Mouse (Mus musculus) hindbrain, embryonic 14.5 days (tissue): ENCODE measurements around the gene Bbs4. TPM values are rescaled to one million over a fixed set of nuclear protein-coding genes. Genes with fewer than 3 reads are reported as not detected.

Source experiments
- ATAC-seq: fragments of 200-750 bp; cut with Nextera tagmentation; 2 replicates; pipeline ENCODE4 v1.8.0; 2017; ENCODE audit warnings: moderate number of reproducible peaks, mild to moderate bottlenecking, moderate TSS enrichment, moderate library complexity; ENCODE audit not compliant: low FRiP score
- DNase-seq: peaks from one replicate; pipeline ENCODE4 v3.0.0-alpha.2; 2015; ENCODE audit warnings: low spot score
- H3K27ac ChIP-seq: fragments of 300-500 bp; sonication (generic); 2 replicates; pipeline ENCODE4 v1.5.1; 2014; ENCODE audit warnings: mild to moderate bottlenecking, moderate library complexity
- H3K27me3 ChIP-seq: fragments of 300-500 bp; sonication (generic); 2 replicates; pipeline ENCODE4 v1.6.1; 2014; ENCODE audit warnings: mild to moderate bottlenecking, low read length, mixed read lengths; ENCODE audit not compliant: control insufficient read depth, insufficient read depth
- H3K36me3 ChIP-seq: fragments of 300-500 bp; sonication (generic); replicated peaks from 2 replicates; pipeline ENCODE4 v1.6.1; 2014; ENCODE audit not compliant: control insufficient read depth, insufficient read depth
- H3K4me1 ChIP-seq: fragments of 300-500 bp; sonication (generic); replicated peaks from 2 replicates; pipeline ENCODE4 v1.6.1; 2014; ENCODE audit warnings: antibody characterized with exemption, low read length, mixed read lengths; ENCODE audit not compliant: control insufficient read depth, insufficient read depth
- H3K4me2 ChIP-seq: fragments of 300-500 bp; sonication (generic); replicated peaks from 2 replicates; pipeline ENCODE4 v1.6.1; 2014; ENCODE audit warnings: mild to moderate bottlenecking, moderate library complexity
- H3K4me3 ChIP-seq: fragments of 300-500 bp; sonication (generic); replicated peaks from 2 replicates; pipeline ENCODE4 v1.5.1; 2014; ENCODE audit warnings: mild to moderate bottlenecking, low read length
- H3K9ac ChIP-seq: fragments of 300-500 bp; sonication (generic); 2 replicates; pipeline ENCODE4 v1.6.1; 2014
- H3K9me3 ChIP-seq: fragments of 300-500 bp; sonication (generic); 2 replicates; pipeline ENCODE4 v1.6.1; 2016; ENCODE audit warnings: low read length; ENCODE audit not compliant: control insufficient read depth
- WGBS: fragments of 180-500 bp; shearing (Covaris S2); extraction: QIAGEN DNeasy Blood & Tissue Kit; methylation state at CpG from one replicate; pipeline ENCODE4 v1.1.7; 2014; 5-methylcytosine and 5-hydroxymethylcytosine counted together
- polyA plus RNA-seq: library from polyadenylated mRNA; unstranded; fragments of >200 nt; fragmentation: Nextera tagmentation; extraction: Ambion mirVana; gene quantifications from 2 replicates; pipeline ENCODE4 v1.2.1, GENCODE M21; 2014

Bbs4 gene
- polyA plus RNA-seq, 1 experiment from 2014 or later, result 38.0 TPM

DNA sequence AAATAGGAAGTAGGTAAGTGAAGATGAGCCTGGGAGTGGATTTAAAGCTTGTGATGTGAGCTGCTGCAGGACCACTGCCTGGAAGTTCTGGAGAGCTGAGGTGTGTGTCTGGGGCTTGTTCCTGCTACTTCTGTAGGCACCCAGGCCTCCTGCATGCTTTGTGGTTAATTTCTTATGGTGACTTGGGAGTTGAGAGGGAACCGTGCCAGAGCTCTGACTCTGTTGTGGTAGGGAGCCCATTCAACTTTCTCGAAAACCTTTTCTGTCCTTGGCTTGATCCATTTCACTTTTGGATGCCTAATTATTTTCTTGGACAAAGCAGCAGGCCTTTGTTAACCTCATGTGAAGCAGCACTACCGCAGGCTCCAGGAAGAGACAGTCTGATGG, 42.0 kb downstream of the Bbs4 start:
- Histone ChIP-seq H3K4me2 (no peak overlapping the region), H3K27ac (no peak overlapping the region), H3K4me3 (no peak overlapping the region), H3K9me3 (no peaks in the 10 kb centered on the region), H3K27me3 (no peaks in the 10 kb centered on the region), H3K36me3 (peaks cover 60% of the 10 kb centered on the region), H3K4me1 (no peaks in the 10 kb centered on the region), H3K9ac (no peak overlapping the region)
- DNase-seq (no peak), ATAC-seq (no peak)
- WGBS, result 70% methylated on average over 3 of the region's 3 CpGs

DNA sequence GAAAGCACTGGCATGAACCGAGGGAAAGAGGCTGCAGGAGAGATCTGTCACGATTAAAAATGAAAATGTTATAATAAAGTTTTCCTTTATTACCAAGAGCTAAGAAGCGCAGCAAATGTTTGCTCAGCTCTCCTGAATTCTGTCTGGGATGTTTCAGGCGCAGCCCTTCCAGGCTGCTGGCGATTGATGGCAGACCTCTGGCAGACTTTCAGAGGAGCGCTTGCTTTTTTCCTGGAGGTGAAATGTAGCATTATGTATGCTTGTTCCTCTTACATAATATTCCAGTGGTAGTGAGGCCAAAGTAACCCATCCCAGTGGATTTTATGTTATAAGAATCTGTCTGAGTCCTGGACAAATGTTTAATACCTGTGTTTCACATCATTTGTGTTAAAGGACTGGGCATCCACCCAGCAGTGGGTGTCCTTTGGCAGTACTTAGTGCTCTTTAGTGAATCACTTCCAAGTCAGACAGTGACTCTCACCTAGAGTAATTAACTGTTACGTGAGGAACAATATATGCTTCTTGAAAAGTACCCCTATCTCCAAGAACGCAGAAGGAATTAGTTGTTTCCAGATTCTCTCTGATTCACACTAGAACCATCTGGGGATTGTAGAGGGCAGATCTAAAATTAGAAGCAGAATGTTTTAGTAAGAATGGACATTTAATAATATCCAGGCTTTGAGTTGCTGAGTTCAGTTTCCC, 42.6 kb downstream of the Bbs4 start:
- H3K4me2 ChIP-seq, result no peak overlapping the region
- WGBS, result 94% methylated on average over 8 of the region's 8 CpGs
- H3K4me1 ChIP-seq, result no peaks in the 10 kb centered on the region
- no peaks in the 10 kb centered on the region for H3K9me3 ChIP-seq
- no peak overlapping the region for H3K4me3 ChIP-seq
- H3K27ac ChIP-seq, result no peak overlapping the region
- peaks cover 60% of the 10 kb centered on the region for H3K36me3 ChIP-seq
- DNase-seq (no peak), ATAC-seq (no peak)
- H3K27me3 ChIP-seq, result no peaks in the 10 kb centered on the region
- no peak overlapping the region for H3K9ac ChIP-seq

DNA sequence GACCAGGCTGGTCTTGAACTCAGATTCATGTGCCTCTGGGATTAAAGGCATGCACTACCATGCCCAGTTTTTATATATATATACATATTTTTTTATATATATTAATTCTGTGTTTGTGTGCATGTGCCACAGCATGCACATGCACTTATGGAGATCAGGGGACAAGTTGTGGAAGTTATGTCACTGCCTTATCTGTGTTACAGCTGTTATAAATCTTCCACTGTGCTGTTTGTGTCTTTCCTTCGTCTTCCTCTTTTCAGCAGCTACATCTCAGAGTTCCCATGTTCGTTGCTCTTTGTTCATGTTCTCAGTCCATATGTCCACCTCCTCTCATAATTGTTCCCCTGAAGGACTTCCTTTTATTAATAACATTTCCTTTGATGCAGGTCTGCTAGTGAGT, 45.4 kb downstream of the Bbs4 start:
- ATAC-seq (no peak), DNase-seq (no peak)
- H3K4me1 ChIP-seq, result no peaks in the 10 kb centered on the region
- no peak overlapping the region for H3K9ac ChIP-seq
- H3K4me2 ChIP-seq, result no peak overlapping the region
- H3K36me3 ChIP-seq, result peaks cover 48% of the 10 kb centered on the region
- no peak overlapping the region for H3K4me3 ChIP-seq
- H3K27me3 ChIP-seq, result no peaks in the 10 kb centered on the region
- H3K9me3 ChIP-seq, result no peaks in the 10 kb centered on the region
- H3K27ac ChIP-seq, result no peak overlapping the region
- 86% methylated on average over 2 of the region's 2 CpGs for WGBS

DNA sequence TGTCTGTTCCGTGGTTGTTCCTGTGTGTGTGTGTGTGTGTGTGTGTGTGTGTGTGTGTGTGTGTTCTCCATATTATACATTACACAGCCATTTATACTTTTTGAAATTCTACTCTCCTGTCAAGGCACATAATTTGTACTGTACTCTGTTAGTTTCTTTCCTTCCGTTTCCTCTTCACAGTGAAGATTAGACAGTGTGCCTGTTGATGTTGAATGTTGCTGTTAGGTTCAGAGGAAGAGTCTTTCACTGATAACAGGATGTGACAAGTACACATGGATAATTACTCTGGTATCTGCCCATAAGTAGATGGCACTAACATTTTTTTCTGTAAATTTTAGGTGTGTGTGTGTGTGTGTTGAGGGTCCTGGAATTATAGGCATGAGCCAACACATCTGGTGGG, 56.9 kb downstream of the Bbs4 start:
- Histone ChIP-seq H3K4me3 (no peak overlapping the region), H3K9ac (no peak overlapping the region), H3K36me3 (peaks cover 30% of the 10 kb centered on the region), H3K4me1 (peaks cover 11% of the 10 kb centered on the region), H3K27ac (no peak overlapping the region), H3K9me3 (no peaks in the 10 kb centered on the region), H3K4me2 (no peak overlapping the region), H3K27me3 (no peaks in the 10 kb centered on the region)
- DNase-seq, result no peak
- ATAC-seq, result no peak
- WGBS, result 95% methylated on average over 2 of the region's 2 CpGs

DNA sequence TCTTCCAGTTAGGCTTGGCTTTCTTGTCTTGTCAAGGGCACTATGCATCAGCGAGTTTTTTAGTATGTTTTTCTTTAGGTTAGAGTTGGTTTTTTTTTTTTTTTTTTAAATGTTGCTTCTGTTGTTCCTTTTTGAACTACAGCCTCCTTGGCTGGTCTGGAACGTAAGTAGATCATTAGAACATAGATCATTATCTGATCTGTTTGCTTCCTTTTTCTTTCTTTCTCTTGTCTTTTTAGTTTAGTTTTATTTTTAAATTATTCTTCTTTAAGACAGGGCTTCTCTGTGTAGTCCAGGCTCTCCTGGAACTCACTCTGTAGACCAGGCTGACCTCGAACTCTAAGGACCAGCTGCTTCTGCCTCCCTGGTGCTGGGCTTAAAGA, 60.8 kb downstream of the Bbs4 start:
- Histone ChIP-seq H3K27ac (no peak overlapping the region), H3K27me3 (no peaks in the 10 kb centered on the region), H3K36me3 (no peaks in the 10 kb centered on the region; the same call in 1 of the 2 replicates), H3K4me3 (peak overlapping the region; percentile 83), H3K9ac (peak overlapping the region; percentile 84), H3K4me1 (peaks cover 17% of the 10 kb centered on the region), H3K9me3 (no peaks in the 10 kb centered on the region), H3K4me2 (peak overlapping the region; percentile 76)
- ATAC-seq (no peak), DNase-seq (no peak)
- WGBS, result 50% methylated on average over 3 of the region's 3 CpGs

DNA sequence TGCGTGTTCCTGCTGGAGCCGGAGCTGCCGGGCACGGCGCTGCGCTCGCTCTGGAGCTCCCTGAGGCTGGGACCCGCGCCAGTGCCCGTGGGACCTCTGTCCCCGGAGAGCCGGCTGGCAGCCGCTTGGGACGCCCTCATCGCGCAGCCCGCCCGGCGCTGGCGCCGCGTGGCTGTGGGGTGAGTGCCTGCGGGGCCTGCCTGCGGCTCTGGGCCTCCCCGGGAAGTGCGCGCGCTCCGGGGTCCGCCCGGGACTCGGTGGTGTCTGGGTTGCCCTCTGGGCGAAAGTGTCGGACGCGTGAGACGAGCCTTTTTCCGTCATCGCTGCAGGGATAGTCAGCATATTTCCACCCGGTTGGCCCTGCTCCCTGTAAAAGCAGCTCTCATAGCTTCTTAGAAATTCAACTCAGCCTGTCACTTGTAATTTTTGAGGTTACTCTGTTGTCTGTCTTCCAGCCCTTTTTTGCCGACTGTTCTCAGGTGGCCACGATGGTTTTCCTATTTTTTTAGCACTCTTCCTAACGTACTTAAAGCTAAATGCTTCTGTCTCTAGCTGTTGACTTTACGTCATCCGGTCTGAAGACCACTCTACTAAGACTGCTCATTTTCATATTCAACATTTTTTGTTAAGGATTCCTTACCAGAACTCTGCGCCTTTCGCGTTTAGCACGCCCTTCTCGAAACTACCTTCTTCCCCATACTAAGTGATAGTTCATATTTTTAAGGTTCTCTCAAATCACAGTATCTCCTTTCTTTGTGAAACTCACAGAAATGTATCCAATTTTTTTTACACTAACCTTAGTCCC, 61.4 kb downstream of the Bbs4 start:
- H3K4me2 ChIP-seq, result peak overlapping the region; percentile 76
- peak overlapping the region; percentile 96 for H3K27ac ChIP-seq
- 1% methylated on average over 50 of the region's 50 CpGs for whole genome bisulfite sequencing
- ATAC-seq (peak; percentile 72), DNase-seq (peak; percentile 60)
- H3K27me3 ChIP-seq, result no peaks in the 10 kb centered on the region
- no peaks in the 10 kb centered on the region for H3K9me3 ChIP-seq
- H3K36me3 ChIP-seq, result no peaks in the 10 kb centered on the region
- H3K4me1 ChIP-seq, result peaks cover 17% of the 10 kb centered on the region
- peak overlapping the region; percentile 83 for H3K4me3 ChIP-seq
- H3K9ac ChIP-seq, result peak overlapping the region; percentile 84

DNA sequence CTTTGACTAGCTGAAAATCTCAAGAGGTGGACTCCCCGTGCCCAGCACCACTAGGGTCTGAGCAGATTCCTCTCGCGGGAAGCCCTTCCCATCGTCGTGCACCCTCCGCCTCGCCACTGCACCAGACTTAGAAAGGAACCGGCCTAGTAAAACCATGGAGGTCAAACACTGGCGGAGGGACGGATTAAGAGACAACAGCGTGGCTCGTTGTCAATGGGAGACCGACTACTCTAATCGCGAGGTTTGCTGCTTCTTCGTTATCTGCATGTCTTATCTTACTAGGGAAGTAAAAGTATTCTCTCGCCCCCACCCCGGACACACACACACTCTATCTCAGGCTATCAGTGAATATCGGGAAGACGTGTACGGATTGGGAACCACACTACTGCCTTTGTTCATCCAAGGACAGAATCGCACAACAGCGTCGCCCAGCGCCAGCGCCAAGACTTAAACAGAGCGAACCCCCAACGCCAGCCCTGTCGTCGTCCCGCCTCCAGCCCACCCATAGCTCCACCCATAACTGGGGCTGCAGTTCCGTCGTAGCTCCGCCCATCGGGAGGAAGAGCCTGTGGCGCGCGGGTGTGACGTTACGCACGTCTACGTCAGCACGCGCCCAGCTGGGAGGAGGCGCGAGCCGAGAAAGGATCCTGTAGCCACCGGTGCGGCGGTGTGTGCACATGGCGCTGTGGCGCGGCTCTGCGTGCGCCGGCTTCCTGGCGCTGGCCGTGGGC, 62.2 kb downstream of the Bbs4 start, which contains the start of gene Adpgk:
Gene Adpgk, plus strand, starts transcription at position 602 of the 731 bp plus-strand sequence.
- WGBS, result under 1% methylated on average over 57 of the region's 58 CpGs
- no peaks in the 10 kb centered on the region for H3K9me3 ChIP-seq
- DNase-seq, result peak; percentile 99
- peak within 1 kb of the TSS; percentile 96 for H3K27ac ChIP-seq
- H3K4me2 ChIP-seq, result peak within 1 kb of the TSS; percentile 76
- ATAC-seq, result peak; percentile 97
- peaks cover 17% of the 10 kb centered on the region for H3K4me1 ChIP-seq
- peak within 1 kb of the TSS; percentile 83 for H3K4me3 ChIP-seq
- H3K36me3 ChIP-seq, result no peaks in the 10 kb centered on the region
- peak within 1 kb of the TSS; percentile 84 for H3K9ac ChIP-seq
- H3K27me3 ChIP-seq, result no peaks in the 10 kb centered on the region

DNA sequence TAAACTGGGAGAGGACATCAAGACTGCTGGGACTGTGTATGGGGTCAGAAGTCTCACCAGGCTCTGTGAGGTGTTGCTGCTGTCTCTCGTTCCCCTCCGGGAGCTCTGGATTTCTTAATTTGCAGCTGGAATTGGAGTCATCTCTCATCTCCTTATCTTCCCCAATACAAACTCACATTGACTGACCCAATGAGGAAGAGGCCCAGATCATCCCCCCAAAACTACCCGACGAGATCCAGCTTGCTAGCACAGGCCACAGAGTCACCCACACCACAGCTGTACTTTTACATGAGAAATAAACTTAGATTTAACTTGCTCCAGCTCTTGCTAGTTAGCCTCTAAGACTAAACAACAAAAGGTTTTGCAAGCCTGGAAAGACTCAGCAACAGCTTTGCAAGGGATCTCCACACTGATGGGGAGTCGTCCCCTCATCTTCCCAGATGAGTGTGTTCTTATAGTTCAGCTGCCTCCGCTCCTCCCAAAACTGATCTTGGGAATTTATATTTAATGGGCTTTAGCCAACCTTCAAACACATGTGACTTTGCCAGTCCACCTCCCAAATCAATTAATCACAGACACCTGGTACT, 63.7 kb downstream of the Bbs4 start:
- H3K27ac ChIP-seq, result no peak overlapping the region
- H3K4me3 ChIP-seq, result no peak overlapping the region
- WGBS, result 72% methylated on average over 6 of the region's 6 CpGs
- ATAC-seq (no peak), DNase-seq (no peak)
- H3K9ac ChIP-seq, result no peak overlapping the region
- H3K4me2 ChIP-seq, result no peak overlapping the region
- no peaks in the 10 kb centered on the region for H3K27me3 ChIP-seq
- peaks cover 17% of the 10 kb centered on the region for H3K4me1 ChIP-seq
- no peaks in the 10 kb centered on the region for H3K36me3 ChIP-seq
- no peaks in the 10 kb centered on the region for H3K9me3 ChIP-seq
